Mouse (Mus musculus) embryonic fibroblast, embryonic 13.5 days (primary cell): ENCODE measurements around the gene Gm45618. TPM values are rescaled to one million over a fixed set of nuclear protein-coding genes. Genes with fewer than 3 reads are reported as not detected.

ENCODE experiments used
- H3K27ac ChIP-seq: 2 replicates; pipeline ENCODE4 v1.5.1; 2012; ENCODE audit warnings: low read length, control low read depth, inconsistent platforms; ENCODE audit not compliant: insufficient read depth
- H3K4me1 ChIP-seq: 2 replicates; pipeline ENCODE4 v1.6.1; 2011; ENCODE audit warnings: low read length; ENCODE audit not compliant: control insufficient read depth, insufficient read depth
- H3K4me3 ChIP-seq: 2 replicates; pipeline ENCODE4 v1.5.1; 2011; ENCODE audit warnings: mild to moderate bottlenecking, control low read depth, low read length; ENCODE audit not compliant: insufficient read depth
- CTCF ChIP-seq: IDR thresholded peaks from 2 replicates; pipeline ENCODE4 v1.5.1; 2011; ENCODE audit warnings: mild to moderate bottlenecking, control low read depth, low read length, moderate library complexity, borderline replicate concordance; ENCODE audit not compliant: insufficient read depth
- POLR2A ChIP-seq: IDR thresholded peaks from 2 replicates; pipeline ENCODE4 v1.6.1; 2011; ENCODE audit warnings: low read depth, mild to moderate bottlenecking, control low read depth, low read length, moderate library complexity
- polyA plus RNA-seq: library from polyadenylated mRNA; stranded (reverse); fragments of >200 nt; gene quantifications from 2 replicates; pipeline ENCODE4 v1.2.4, GENCODE M21; 2011; ENCODE audit warnings: low read depth; ENCODE audit not compliant: missing spikeins, insufficient read length

Gm45618 gene
- polyA plus RNA-seq, 1 experiment = not detected

DNA sequence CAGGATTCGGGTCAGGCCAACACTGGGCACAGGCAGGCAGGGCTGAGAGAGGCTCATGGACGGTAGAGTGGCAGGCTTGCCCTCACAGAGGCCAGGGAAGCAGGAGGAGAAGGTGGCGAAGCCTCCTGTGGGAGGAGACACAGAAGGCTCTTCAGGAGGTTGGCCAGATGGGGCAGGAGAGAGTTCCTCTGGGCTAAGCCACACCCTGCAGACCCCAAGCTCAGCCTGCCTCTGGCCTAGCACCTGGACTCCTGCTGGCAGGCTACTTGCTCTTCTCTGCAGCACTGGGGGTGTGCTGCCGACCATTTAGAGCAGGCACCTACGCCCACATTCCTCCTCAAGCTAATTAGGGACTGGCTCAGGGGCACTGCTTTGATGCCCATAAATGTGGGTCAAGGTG lies 36.1 kb downstream of the Gm45618 start:
- TF ChIP-seq POLR2A = no peak
- TF ChIP-seq CTCF = no peak
- H3K4me3 ChIP-seq = no peak overlapping the region
- peaks cover 29% of the 10 kb centered on the region for H3K4me1 ChIP-seq
- H3K27ac ChIP-seq = peak overlapping the region; percentile 89

DNA sequence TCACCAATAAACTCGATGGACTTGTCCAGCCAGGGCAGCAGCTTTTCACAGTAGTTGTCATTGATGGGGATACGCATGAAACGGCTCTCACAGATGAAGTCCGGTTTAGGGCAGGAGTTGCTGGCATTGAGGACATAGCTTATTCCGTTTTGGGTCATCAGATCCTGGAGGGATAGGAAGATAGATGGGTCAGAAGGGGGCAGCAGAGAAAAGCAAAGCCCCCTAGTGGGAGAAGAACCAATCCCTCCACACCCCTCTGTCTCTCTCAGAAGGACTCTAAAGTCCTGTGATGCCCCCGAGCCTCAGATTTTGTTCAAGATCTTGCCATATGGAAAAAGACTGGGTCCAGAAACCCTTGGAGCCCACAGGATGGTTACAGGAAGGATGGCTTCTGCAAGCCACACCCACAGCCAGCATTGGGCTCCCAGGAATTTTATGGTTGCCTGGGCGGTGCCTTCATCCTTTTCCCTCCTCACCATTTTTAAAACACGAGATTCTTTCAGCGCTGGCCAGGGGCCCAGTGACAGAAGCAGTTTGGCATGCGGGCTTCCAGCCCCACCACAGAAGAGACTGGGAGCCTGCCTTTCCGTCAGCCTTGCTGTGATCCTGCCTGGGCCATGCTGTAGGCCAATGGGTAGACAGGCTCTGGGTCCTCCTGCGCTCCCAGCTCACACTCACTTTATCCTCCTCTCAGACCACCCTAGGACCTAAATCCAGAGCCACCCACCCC lies 36.8 kb downstream of the Gm45618 start:
- TF ChIP-seq CTCF = no peak
- peak; percentile 43; the same call in 1 of the 2 replicates for TF ChIP-seq POLR2A
- Histone ChIP-seq H3K4me3 (no peak overlapping the region), H3K4me1 (peaks cover 24% of the 10 kb centered on the region), H3K27ac (peak overlapping the region; percentile 89)

DNA sequence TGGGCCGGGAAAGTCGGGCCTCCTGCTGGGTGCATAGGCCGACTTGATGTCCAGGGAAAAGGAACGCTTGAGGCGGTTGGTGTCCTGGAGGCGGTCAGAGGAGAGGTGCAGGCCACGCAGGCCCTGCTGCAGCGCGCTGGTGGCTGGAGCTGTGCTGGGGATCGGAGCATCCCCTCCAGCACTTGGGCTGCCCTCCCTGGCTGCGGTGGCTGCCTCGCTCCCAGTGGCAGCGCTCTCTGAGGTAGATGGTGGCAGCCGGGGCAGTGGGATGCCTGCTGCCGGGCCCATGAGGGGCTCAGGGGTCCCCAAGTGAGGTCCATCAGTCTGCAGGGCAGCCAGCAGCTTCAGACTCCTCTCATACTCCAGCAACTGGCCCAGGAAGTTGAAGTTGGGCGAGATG lies 37.9 kb downstream of the Gm45618 start:
- no peak for TF ChIP-seq POLR2A
- no peak for TF ChIP-seq CTCF
- no peak overlapping the region for H3K4me3 ChIP-seq
- no peak overlapping the region for H3K27ac ChIP-seq
- H3K4me1 ChIP-seq = peaks cover 17% of the 10 kb centered on the region

DNA sequence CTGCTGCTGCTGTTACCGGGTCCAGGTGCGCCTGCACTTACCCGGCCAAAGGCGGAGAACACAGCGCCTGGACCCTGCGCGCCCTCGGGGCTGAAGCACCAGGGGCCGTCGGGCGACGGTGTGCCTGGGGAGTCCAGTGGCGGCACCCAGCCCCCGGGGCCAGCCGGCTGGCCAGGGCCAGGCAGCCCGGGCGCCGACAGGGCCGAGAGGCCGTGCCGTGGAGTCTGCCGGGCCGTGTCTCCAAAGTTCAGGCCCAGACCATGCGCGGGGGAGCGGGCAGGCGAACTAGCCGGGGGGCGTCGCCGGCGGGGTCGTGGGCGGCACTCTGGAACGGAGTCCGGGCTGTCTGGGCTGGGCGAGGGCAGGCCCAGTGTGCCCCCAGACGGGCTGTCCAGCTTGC lies 38.4 kb downstream of the Gm45618 start:
- no peak for TF ChIP-seq POLR2A
- TF ChIP-seq CTCF = no peak
- H3K27ac ChIP-seq = no peak overlapping the region
- no peak overlapping the region for H3K4me3 ChIP-seq
- peaks cover 17% of the 10 kb centered on the region for H3K4me1 ChIP-seq

DNA sequence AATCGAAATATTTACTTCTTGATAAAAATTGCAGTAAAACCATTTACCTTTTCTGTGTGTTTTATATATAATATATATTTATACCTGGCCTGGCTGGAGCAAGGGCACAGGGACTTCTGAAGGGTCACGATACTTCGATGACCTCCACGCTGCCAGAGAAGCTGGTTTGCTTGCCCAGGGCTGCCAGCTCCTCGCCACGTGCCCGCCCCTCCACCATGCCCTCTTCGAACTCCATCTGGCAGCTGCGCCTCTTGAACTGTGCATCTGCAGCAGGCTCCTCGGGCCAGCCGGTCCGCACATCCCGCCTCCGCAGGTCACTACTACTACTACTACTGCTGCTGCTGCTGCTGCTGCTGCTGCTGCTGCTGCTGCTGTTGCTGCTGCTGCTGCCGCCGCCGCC lies 38.8 kb downstream of the Gm45618 start:
- Histone ChIP-seq H3K4me1 (peaks cover 17% of the 10 kb centered on the region), H3K27ac (no peak overlapping the region), H3K4me3 (no peak overlapping the region)
- TF ChIP-seq POLR2A (no peak), CTCF (no peak)

DNA sequence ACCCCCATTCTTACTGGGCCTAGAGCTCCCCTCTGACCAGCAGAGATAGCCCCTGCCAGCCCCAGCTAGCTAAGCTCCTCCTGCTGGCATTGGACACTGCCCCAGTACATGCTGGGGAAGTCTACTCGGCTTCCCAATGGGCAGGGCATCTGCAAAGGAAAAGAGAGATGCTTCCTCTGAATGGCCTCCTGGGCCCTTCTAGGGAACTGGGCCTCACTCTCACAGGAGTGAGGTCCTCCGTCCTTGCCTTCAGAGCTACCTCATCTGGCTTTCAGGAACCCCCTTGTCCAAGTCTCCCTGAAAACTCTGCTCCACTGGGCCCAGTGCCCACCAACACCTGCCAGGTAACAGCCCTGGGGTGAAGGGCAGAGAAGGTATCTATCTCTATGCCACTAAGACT lies 39.7 kb downstream of the Gm45618 start:
- peaks cover 17% of the 10 kb centered on the region for H3K4me1 ChIP-seq

DNA sequence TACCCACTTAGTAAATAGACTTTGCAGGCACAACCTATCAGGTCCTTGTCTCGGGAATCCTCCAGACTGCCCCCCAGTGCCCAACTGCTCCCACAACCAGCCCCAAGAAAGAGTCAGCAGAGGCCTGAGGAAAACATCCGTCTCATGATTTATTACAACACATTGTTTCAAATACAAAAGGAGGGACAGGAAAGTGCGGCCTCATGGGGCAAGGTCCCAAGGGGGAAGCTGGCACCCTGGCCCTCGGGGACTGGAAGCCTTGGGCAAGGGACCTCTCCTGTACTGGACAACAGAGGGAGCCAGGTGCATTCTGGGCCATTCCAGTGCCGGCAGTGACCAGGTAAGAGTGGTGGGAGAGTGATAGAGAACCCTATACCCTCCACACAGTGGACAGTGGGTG lies 41.2 kb downstream of the Gm45618 start:
- TF ChIP-seq POLR2A = no peak
- no peak for TF ChIP-seq CTCF

More for the DNA sequence above, 39.7 kb downstream of the Gm45618 start:
- Histone ChIP-seq H3K4me3 (no peak overlapping the region), H3K27ac (no peak overlapping the region)
- TF ChIP-seq POLR2A (no peak), CTCF (no peak)

DNA sequence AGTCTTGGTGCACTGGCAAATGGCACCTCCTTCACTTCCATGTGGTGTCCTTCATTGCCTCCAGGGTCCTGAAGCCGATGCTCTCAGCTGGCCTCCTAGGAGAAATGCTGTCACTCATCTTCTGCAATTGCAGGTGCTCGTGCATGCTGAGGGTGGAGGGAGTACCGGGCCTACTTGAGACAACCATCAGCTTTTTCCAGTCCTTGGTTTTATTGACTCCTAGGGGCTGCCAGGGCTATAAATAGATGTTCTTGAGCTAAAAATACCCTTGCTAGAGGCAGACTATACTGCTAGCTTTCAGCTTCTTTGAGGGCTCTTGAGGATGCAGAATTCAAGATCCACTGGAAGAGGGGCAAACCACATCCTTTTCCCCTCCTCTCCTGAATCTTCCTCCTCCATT lies 43.4 kb downstream of the Gm45618 start:
- Histone ChIP-seq H3K4me3 (no peak overlapping the region), H3K4me1 (no peaks in the 10 kb centered on the region), H3K27ac (no peak overlapping the region)
- TF ChIP-seq CTCF = no peak
- no peak for TF ChIP-seq POLR2A

More for the DNA sequence above, 41.2 kb downstream of the Gm45618 start:
- no peak overlapping the region for H3K27ac ChIP-seq
- H3K4me3 ChIP-seq = no peak overlapping the region
- H3K4me1 ChIP-seq = peaks cover 10% of the 10 kb centered on the region

DNA sequence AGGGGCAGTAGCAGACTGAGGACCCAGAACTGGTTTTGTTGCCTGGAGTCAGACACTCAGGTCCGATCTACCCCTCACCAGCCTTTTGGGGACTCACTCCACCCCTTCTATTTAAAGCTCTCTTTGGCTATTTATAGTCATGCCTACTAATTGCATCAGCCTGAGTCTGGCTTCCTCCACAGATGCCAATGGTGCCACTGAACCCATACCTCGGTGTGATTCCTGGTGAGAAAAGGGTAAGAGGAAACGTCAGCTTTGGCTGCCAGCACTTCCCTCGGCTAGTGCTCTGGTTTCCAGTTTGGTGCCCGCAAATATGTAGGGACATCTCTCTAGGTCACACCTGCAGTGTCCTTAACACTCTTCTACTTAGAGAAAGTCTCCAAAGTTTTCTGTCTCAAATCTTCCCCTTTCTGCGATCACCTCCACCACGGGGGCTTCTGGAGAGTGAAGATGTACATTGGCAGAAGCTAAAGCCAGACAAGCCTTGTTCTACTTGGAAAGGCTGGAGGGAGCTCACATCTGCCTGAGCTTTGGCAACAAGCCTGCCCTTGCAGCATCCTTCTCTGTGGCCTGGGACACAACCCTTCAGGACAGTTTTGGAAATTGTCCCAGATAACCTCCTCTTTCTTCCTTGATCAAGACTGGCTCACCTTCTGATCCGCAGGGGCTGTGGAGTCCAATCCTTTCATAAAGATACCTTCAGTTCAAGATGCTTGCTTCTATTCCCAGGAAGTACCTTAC lies 46.2 kb downstream of the Gm45618 start:
- Histone ChIP-seq H3K27ac (no peak overlapping the region), H3K4me1 (no peaks in the 10 kb centered on the region)
- TF ChIP-seq POLR2A = no peak
- no peak for TF ChIP-seq CTCF

DNA sequence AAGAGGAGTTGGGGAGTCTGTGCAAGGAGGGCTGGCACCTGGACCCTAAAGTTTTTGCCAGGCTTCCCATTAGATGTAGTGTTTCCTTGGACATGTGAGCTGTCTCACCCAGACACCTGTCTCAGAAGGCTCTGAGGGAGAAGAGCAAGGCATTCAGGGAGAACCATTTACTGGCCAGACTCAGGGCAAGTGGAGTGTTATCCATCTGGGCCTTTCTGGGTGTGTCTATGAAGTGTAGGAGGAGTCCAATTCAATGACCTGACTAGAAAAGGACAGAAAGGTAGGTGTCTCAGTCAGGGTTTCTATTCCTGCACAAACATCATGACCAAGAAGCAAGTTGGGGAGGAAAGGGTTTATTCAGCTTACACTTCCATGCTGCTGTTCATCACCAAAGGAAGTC lies 48.8 kb downstream of the Gm45618 start:
- TF ChIP-seq POLR2A = no peak
- no peak for TF ChIP-seq CTCF
- Histone ChIP-seq H3K4me1 (no peaks in the 10 kb centered on the region), H3K27ac (no peak overlapping the region), H3K4me3 (no peak overlapping the region)

More for the DNA sequence above, 46.2 kb downstream of the Gm45618 start:
- H3K4me3 ChIP-seq = no peak overlapping the region
